26 mouse cellular contexts compared by ENCODE assay signal in genomic region chr2:33826777-33827176, GRCm38 (mm10).
DNase-seq lines count a peak whose midpoint lies in the region; ATAC-seq and TF ChIP-seq lines count a peak whose summit lies in the region.
"Had no signal": no experiment of that assay in that cellular context is flagged by ENCODE, and none has a peak within 500 bp of the region (broad histone marks: within the 10 kb centered on the region; RNA-seq: fewer than 3 reads in every experiment).

No protein-coding gene starts in this region.

- DNase-seq in gastrocnemius, adult 2 months: no peak
- no peak for DNase-seq in gastrocnemius, adult 18-20 months (ENCODE audit: low spot score)
- DNase-seq in kidney, adult 2 months: peak; percentile 35
- DNase-seq in thymus, postnatal 14 days: peak; percentile 12
- no peak for DNase-seq in thymus, adult 2 months
- DNase-seq in midbrain, postnatal 0 days (ENCODE audit: low spot score): no peak
- no peak for DNase-seq in urinary bladder, adult 2 months (ENCODE audit: low spot score)
- DNase-seq: adrenal gland, postnatal 14 days; cerebellum, adult 11 months; cerebellum, postnatal 10 days; gastrocnemius, postnatal 25 days; layer of hippocampus, postnatal 36 days; lung, embryonic 14.5 days; lung, postnatal 36 days; right cerebral cortex, postnatal 14 days; thymus, adult 18-20 months had no signal

- H3K27ac ChIP-seq in gastrocnemius, adult 2 months: peak overlapping the region; percentile 41
- no peak overlapping the region for H3K27ac ChIP-seq in kidney, adult 2 months (ENCODE audit: insufficient read depth, low read depth, low read length)
- no peak overlapping the region for H3K27ac ChIP-seq in kidney, embryonic 14.5 days (ENCODE audit: low read depth, low read length)
- no peak overlapping the region for H3K27ac ChIP-seq in thymus, adult 2 months (ENCODE audit: control insufficient read depth, insufficient read depth, low read length)
- no peak overlapping the region for H3K27ac ChIP-seq in midbrain, postnatal 0 days (ENCODE audit: low read depth, low read length)
- H3K27ac ChIP-seq: embryonic facial prominence, embryonic 13.5 days; heart, embryonic 15.5 days; hindbrain, embryonic 14.5 days; intestine, embryonic 15.5 days; layer of hippocampus, adult 2 months; stomach, embryonic 15.5 days had no signal

- TF ChIP-seq POLR2A in kidney, adult 2 months (IDR thresholded peaks at IDR 0.05; ENCODE audit: low read depth, low read length): no peak
- TF ChIP-seq POLR2A in thymus, adult 2 months (IDR thresholded peaks at IDR 0.05; ENCODE audit: control insufficient read depth, extremely low read depth, insufficient read depth, low read length, poor library complexity): no peak

- no peak overlapping the region for H3K4me2 ChIP-seq in kidney, embryonic 14.5 days (replicated peaks; ENCODE audit: low read depth, low read length)
- H3K4me2 ChIP-seq in midbrain, postnatal 0 days (ENCODE audit: low read depth, low read length, poor library complexity, severe bottlenecking): no peak overlapping the region
- H3K4me2 ChIP-seq: embryonic facial prominence, embryonic 13.5 days; heart, embryonic 15.5 days; hindbrain, embryonic 14.5 days; intestine, embryonic 15.5 days; lung, embryonic 14.5 days; stomach, embryonic 15.5 days had no signal

- H3K9ac ChIP-seq in kidney, embryonic 14.5 days (ENCODE audit: low read depth, low read length): no peak overlapping the region
- no peak overlapping the region for H3K9ac ChIP-seq in midbrain, postnatal 0 days (replicated peaks; ENCODE audit: low read length, poor library complexity, severe bottlenecking)
- H3K9ac ChIP-seq: embryonic facial prominence, embryonic 13.5 days; heart, embryonic 15.5 days; hindbrain, embryonic 14.5 days; intestine, embryonic 15.5 days; lung, embryonic 14.5 days; stomach, embryonic 15.5 days had no signal

- no peaks in the 10 kb centered on the region for H3K9me3 ChIP-seq in kidney, embryonic 14.5 days (ENCODE audit: control insufficient read depth, low read length)
- H3K9me3 ChIP-seq in midbrain, postnatal 0 days (ENCODE audit: low read length): no peaks in the 10 kb centered on the region
- H3K9me3 ChIP-seq: embryonic facial prominence, embryonic 13.5 days; heart, embryonic 15.5 days; intestine, embryonic 15.5 days; stomach, embryonic 15.5 days had no signal

- intact Hi-C loops in gastrocnemius, adult 2 months (cut with DNase I): loop anchor here (5.0 kb wide), 1 partner anchor 56 kb away; no protein-coding TSS in a partner anchor

- no peaks in the 10 kb centered on the region for H3K27me3 ChIP-seq in kidney, adult 2 months (replicated peaks; ENCODE audit: control insufficient read depth, insufficient read depth, low read length)
- no peaks in the 10 kb centered on the region for H3K27me3 ChIP-seq in kidney, embryonic 14.5 days (ENCODE audit: control insufficient read depth, insufficient read depth, low read length)
- no peaks in the 10 kb centered on the region for H3K27me3 ChIP-seq in thymus, adult 2 months (ENCODE audit: control insufficient read depth, insufficient read depth, low read length)
- H3K27me3 ChIP-seq in midbrain, postnatal 0 days (ENCODE audit: insufficient read depth, low read length): no peaks in the 10 kb centered on the region
- H3K27me3 ChIP-seq: embryonic facial prominence, embryonic 13.5 days; heart, embryonic 15.5 days; intestine, embryonic 15.5 days; Patski; stomach, embryonic 15.5 days had no signal

- 81% methylated on average over 6 of the region's 6 CpGs for WGBS in kidney, adult 2 months
- 88% methylated on average over 6 of the region's 6 CpGs for WGBS in kidney, embryonic 14.5 days
- WGBS in thymus, adult 2 months: 89% methylated on average over 6 of the region's 6 CpGs
- WGBS in midbrain, postnatal 0 days: 92% methylated on average over 6 of the region's 6 CpGs

- TF ChIP-seq CTCF in gastrocnemius, adult 2 months (IDR thresholded peaks at IDR 0.05): no peak
- TF ChIP-seq CTCF in kidney, adult 2 months (conservative IDR thresholded peaks at IDR 0.05; ENCODE audit: insufficient read depth, insufficient read length, low read depth, low read length): no peak
- TF ChIP-seq CTCF in thymus, adult 2 months (IDR thresholded peaks at IDR 0.05; ENCODE audit: borderline replicate concordance, control insufficient read depth, extremely low read depth, insufficient read depth, low read length, poor library complexity): no peak
- TF ChIP-seq CTCF in midbrain, postnatal 0 days (IDR thresholded peaks at IDR 0.05): no peak

- ATAC-seq in kidney, embryonic 14.5 days (ENCODE audit: low FRiP score, low TSS enrichment): no peak
- no peak for ATAC-seq in midbrain, postnatal 0 days (ENCODE audit: low FRiP score)
- ATAC-seq: forebrain, embryonic 14.5 days; intestine, embryonic 15.5 days; midbrain, embryonic 16.5 days; Patski had no signal

- no peaks in the 10 kb centered on the region for H3K36me3 ChIP-seq in kidney, adult 2 months (ENCODE audit: control insufficient read depth, insufficient read depth, low read length)
- peaks cover 32% of the 10 kb centered on the region for H3K36me3 ChIP-seq in kidney, embryonic 14.5 days (ENCODE audit: control insufficient read depth, insufficient read depth, low read length)
- H3K36me3 ChIP-seq in thymus, adult 2 months (ENCODE audit: control insufficient read depth, insufficient read depth, low read length): peaks cover 12% of the 10 kb centered on the region; the same call in 1 of the 2 replicates
- H3K36me3 ChIP-seq in midbrain, postnatal 0 days (ENCODE audit: insufficient read depth, low read length): peaks cover 40% of the 10 kb centered on the region

- H3K4me3 ChIP-seq in gastrocnemius, adult 2 months: no peak overlapping the region
- no peak overlapping the region for H3K4me3 ChIP-seq in kidney, adult 2 months (ENCODE audit: insufficient read depth, low read depth, low read length)
- H3K4me3 ChIP-seq in kidney, embryonic 14.5 days (ENCODE audit: low read length): no peak overlapping the region
- no peak overlapping the region for H3K4me3 ChIP-seq in thymus, adult 2 months (ENCODE audit: control insufficient read depth, insufficient read depth, low read length)
- H3K4me3 ChIP-seq in midbrain, postnatal 0 days (ENCODE audit: low read depth, low read length): no peak overlapping the region
- H3K4me3 ChIP-seq: embryonic facial prominence, embryonic 13.5 days; heart, embryonic 15.5 days; intestine, embryonic 15.5 days; layer of hippocampus, adult 2 months; stomach, embryonic 15.5 days had no signal

- no peaks in the 10 kb centered on the region for H3K4me1 ChIP-seq in kidney, adult 2 months (ENCODE audit: control insufficient read depth, insufficient read depth, low read length)
- no peaks in the 10 kb centered on the region for H3K4me1 ChIP-seq in kidney, embryonic 14.5 days (ENCODE audit: control insufficient read depth, insufficient read depth, low read length)
- H3K4me1 ChIP-seq in thymus, adult 2 months (replicated peaks; ENCODE audit: control insufficient read depth, insufficient read depth, low read length): peaks cover 33% of the 10 kb centered on the region
- H3K4me1 ChIP-seq in midbrain, postnatal 0 days (ENCODE audit: insufficient read depth, low read length): no peaks in the 10 kb centered on the region
- H3K4me1 ChIP-seq: heart, embryonic 15.5 days; intestine, embryonic 15.5 days; stomach, embryonic 15.5 days had no signal

Comparison
In these comparisons a context has a peak if more than half of its experiments do, and no peak if none do; other contexts are left out.
1. DNase-seq: peak in kidney, adult 2 months (single experiment) and thymus, postnatal 14 days (single experiment); none in gastrocnemius, adult 2 months (single experiment), gastrocnemius, adult 18-20 months (single experiment), thymus, adult 2 months (single experiment), midbrain, postnatal 0 days (single experiment) and urinary bladder, adult 2 months (single experiment).